ENCODE assay signal across 17 mouse cellular contexts in genomic region chr11:89774913-89775312, GRCm38 (mm10). TPM values are rescaled to one million over a fixed set of nuclear protein-coding genes. Genes with fewer than 3 reads are reported as not detected.
"Had no signal": no experiment of that assay in that cellular context is flagged by ENCODE, and none has a peak within 500 bp of the region (broad histone marks: within the 10 kb centered on the region; RNA-seq: fewer than 3 reads in every experiment).

No protein-coding gene starts in this region.

- H3K27ac ChIP-seq: neural tube, embryonic 15.5 days; stomach, embryonic 15.5 days; stomach, postnatal 0 days had no signal

- H3K27me3 ChIP-seq: neural tube, embryonic 15.5 days; stomach, embryonic 15.5 days had no signal

- H3K36me3 ChIP-seq: neural tube, embryonic 15.5 days; stomach, embryonic 15.5 days had no signal

- H3K4me3 ChIP-seq: neural tube, embryonic 15.5 days; stomach, embryonic 15.5 days had no signal

- DNase-seq: retina, postnatal 1 day; right cerebral cortex, adult 18-20 months; right cerebral cortex, postnatal 14 days; right cerebral cortex, postnatal 25 days; right cerebral cortex, postnatal 4 days; spleen, adult 18-20 months; thymus, adult 18-20 months; thymus, adult 2 months; thymus, postnatal 14 days; thymus, postnatal 25 days; thymus, postnatal 36 days; thymus, postnatal 4 days had no signal

- H3K9me3 ChIP-seq: neural tube, embryonic 15.5 days; stomach, embryonic 15.5 days had no signal

- H3K9ac ChIP-seq: neural tube, embryonic 15.5 days; stomach, embryonic 15.5 days had no signal

- H3K4me2 ChIP-seq: neural tube, embryonic 15.5 days; stomach, embryonic 15.5 days had no signal

- H3K4me1 ChIP-seq: stomach, embryonic 15.5 days had no signal

RNA-seq across cellular contexts. Expression of gene Ankfn1, which starts 2.5 kb away (rescaled TPM):
- total RNA-seq: neutrophil, adult 5-6 weeks had no signal
- polyA plus RNA-seq: spleen, adult 2 months had no signal
